Mouse (Mus musculus) gonadal fat pad, adult 2 months (tissue): ENCODE data around the gene Nfkbib. TPM values are rescaled to one million over a fixed set of nuclear protein-coding genes. Genes with fewer than 3 reads are reported as not detected.

ENCODE experiments used
- DNase-seq: peaks from one replicate; pipeline ENCODE4 v3.0.0-alpha.2; 2012; ENCODE audit warnings: low read depth
- polyA plus RNA-seq: library from polyadenylated mRNA; depleted of rRNA; stranded (reverse); fragments of >200 nt; gene quantifications from 2 replicates; pipeline ENCODE4 v1.2.3, GENCODE M21; 2012

Gene Nfkbib
- polyA plus RNA-seq, 1 experiment: 39.2 TPM

DNA sequence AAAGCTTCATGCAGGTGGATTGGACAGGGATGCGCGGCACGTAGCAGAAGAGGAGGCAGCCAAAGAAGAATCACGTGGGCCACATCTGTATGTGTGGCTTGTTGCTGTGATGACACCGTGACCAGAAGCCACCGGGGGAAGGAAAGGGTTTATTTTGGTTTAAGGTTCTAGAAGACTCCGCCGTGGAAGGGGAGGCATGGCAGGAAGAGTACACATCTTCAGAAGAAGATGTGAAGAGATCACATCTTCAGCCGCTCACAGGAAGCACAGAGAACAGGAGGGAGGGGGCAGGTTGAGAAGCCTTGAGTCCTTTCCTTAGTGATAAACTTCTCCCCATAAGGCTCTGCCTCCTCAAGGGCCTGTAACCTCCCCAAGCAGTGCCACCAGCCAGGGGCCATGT is 32.7 kb upstream of the Nfkbib start:
- no peak for DNase-seq

DNA sequence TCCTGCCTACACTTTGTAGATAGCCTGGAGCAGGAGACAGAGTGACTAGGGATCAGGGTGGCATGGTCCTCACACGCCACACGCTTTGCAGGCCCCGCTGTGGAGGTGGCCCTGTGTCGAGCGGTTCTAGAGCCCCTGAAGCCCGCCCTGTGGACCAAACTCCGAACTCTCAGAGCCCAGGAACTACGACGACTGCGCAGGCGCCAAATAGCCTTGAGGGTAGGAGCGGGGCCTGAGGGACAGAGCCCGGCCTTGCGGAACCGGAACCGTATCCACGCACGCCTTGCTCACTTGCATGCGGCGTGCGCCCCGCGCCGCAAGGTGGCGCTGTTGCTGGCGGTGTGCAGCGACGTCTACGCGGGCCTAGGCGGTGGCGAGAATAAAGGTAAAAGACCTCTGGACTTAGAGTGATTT is 29.3 kb upstream of the Nfkbib start:
- DNase-seq: no peak

DNA sequence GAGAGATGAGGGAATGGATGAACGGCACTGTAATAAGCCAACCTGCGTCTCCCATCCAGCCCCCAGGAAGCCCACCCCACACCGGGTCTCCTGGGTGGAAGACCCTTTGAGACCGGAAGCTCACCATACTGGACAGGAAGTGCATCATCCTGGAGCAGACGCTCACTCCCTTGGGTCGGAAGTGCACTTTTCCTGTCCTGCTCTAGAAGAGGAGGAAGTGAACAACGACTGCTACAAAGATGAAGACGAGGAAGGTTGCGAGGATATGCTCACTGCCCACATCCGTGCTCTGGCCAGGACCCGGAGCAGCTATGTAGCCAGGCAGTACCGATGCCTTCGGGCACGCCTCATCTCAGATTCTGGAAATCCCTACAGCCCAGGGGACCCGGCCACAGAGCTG is 28.5 kb upstream of the Nfkbib start:
- no peak for DNase-seq

DNA sequence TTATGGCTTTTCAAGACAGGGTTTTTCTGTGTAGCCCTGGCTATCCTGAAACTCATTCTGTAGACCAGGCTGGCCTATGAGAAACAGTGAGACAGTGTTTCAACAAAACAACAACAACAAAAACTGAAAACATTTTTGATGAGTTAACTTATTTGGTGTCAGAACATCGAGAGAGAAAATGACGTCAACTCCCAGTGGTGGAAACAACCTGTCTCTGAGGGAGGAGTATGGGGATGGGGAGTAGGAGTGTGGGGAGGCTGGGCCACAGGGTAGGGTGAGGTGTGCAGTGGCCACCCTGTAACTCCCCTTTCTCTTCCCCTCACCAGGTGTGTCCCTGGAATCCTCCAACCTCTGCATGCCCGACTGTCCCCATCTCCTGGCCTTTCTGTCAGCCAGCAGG is 27.2 kb upstream of the Nfkbib start:
- DNase-seq: no peak

DNA sequence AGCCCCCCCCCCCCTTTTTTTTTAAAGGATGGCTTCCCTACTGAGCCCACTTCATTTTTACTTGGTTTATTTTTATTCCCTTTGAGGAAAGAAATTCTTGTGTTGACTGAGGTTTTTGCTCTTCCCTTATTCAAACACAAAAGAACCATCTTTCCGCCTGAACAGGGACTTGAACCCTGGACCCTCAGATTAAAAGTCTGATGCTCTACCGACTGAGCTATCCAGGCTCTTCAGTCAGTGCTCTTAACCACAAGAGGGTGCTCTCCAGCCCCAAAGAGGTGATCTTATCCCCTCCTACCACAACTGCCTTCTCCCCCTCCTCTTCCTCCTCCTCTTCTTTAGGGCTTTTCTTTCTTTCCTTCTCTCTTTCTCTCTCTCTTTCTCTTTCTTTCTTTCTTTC is 26.5 kb upstream of the Nfkbib start:
- DNase-seq: no peak

DNA sequence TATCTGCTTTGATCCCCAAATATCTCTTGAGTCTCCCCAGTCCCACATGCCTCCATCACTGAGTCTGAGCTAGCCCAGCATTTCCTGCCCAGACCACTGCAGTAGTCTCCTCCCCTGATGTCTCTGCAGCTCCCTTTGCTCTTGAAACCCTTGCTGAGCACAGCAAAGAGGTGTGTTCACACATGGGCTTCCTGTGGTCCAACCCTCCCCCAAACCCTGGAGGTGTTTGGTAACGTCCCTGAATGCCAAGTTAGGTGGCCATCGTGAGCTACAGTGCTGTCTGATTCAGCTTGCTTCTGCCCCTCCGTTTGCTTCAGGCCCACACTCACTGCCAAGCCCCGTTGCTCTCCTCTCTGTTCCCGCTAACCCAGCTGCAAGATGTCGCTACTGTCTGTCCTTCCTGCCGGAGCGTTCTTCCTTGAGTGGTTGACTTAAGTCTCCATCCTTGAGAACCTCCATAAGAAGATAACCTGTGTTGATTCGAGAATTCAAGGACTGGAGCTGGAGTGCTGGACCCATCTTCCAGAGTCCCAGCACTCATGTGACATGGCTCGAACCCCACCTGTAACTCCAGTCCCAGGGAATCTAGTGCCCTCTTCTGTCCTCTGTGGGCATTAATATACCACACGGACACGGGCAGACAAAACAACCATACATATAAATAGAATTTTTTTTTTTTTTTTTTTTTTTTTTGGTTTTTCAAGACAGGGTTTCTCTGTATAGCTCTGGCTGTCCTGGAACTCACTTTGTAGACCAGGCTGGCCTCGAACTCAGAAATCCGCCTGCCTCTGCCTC is 25.3 kb upstream of the Nfkbib start:
- no peak for DNase-seq

DNA sequence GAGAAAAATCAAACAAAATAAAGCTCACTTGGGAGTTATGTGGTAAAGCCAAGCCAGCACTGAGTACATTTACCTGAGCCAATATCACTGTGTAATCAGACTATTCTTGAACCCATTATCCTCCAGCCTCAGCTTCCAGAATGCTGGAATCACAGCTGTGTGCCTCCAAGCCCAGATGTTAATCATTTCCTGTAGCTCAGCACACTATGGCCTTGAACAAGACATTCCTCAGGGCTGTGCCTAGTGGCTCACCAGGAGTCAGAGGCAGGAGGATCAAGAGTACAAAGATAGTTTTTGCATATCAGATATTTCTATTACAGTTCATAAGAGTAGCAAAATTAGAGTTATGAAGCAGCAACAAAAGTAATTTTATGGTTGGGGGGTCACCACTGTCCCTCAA is 24.4 kb upstream of the Nfkbib start:
- DNase-seq: no peak

DNA sequence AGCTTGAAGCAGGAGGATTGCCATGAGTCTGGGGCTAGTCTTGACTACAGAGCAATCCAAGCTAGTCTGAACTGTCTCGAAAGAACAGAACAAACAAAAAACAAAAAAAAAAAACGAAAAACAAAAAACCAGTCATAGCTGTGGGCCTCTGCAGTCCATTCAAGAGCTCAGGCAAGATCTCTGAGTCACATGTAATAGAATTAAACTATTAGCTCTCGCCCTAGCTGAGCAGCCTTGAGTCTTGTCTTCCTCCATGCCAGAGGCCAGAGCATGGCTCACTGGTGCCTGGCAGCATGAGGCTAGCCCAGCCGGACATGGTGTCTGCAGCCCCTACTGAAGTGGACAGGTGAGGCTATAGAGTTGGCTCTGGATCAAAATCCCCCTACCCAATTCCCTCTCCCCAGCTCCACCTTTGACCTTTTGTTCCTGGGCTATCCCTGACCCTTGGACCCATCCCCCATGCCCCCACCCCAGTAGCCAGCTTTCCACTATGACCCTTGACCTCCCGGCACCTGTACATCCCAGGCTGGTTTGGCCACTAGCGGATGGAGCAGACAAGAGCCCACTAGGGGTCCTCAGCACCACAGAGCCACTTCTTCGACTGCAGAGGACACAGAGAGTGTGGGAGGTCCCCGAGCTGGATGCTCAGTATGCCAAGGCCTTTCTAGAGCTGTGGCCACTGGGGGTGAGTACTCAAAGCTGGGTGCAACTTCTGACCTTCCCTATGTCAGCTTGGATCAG is 22.9 kb upstream of the Nfkbib start:
- DNase-seq: no peak

DNA sequence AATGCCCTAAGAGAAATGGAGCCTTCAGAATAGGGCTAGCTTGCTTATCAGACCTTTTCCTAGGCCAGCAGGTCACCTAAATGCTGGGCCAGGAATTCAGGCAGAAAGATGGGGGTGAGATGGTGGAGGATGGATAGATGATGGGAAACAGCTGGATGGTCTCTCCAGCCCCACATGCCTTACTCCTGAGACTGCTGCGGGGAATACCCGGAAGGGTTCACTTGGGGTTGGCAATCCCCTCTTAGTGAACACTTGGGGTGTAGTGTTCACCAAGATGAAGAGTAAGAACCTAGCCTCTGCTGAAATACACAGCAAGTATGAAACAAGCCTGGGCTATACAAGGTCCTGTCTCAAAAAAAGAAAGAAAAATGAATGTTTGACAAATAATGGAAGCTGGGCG is 21.9 kb upstream of the Nfkbib start:
- DNase-seq: no peak

DNA sequence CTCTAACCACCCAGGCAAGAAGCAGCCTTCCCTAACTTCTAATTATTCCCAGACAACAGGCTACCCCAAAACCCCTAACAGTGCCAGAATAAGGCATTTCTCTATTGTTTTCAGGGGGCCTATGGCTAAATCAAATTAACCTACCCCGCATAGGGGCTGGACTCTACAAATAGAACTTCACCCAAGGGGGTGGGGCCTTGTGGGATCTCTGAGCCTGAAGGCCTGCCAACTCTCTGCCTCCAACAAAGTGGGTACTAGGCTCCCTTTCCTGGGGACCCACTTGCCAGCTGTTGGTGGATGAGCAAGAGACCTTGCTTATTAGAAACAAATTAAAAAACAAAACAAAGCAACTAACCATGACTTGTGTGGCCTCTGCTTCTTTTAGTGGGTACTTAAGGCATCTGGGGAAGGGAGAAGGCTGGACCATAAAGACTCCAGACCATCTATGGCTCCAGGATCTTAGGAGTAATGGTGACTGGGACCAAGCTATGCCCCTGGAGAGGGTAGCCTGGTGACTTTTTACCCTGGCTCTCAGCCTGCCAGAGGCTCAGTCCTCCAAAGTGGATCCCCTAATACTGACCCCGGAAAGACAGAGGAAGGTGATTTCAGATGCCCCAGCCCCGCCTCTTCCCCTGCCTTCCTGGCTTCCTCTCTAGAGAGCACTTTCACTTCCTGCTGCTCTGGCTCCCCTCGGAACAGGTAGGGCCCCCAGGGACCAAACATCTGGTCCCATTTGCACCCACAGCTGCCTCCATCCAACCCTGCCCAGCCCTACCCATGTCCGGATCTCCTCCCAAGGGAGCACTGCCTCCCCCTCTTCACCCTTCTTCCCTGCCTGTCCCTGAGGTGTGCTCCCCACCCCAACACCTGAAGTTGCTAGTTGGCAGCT is 21.2 kb upstream of the Nfkbib start, which contains the start of gene Rinl:
Gene Rinl, plus strand, starts transcription at position 663 of the 889 bp plus-strand sequence.
- no peak for DNase-seq

DNA sequence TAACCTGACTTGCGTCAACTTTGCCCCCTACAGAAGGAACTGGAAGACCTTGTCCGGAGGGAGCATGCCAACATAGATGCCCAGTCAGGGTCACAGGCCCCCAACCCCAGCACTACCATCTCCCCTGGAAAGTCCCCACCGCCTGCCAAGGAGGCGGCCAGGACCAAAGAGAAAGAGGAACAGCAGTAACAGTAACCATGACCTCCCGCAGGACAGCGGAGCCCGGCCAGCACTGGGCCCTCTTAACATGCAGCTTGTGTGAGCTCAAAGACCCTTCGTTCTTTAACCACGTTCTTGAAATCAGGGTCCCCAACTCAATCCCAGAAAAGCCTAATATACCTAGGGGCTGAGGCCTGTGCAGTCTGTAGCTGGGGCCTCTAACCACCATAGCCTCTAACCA is 20.6 kb upstream of the Nfkbib start:
- DNase-seq: no peak

DNA sequence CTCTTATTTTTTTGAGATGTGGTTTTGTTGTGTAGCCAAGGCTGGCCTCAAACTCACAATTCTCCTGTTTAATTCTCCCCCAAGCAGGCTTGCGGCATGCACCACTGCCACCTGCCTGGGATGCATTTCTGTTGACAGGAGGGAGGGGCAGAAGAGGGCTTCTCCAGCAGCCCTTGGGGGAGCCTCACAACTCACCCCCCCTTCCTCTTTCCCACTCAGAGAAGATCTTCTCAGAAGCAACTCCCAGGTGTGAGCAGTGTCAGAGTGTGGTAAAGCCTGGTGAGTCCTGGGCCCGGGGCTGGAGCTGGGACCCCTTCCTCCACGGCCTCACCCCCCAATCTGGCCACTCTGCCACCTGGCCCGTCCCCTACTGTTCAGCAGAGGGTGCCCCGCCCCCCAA is 17.8 kb upstream of the Nfkbib start:
- no peak for DNase-seq

DNA sequence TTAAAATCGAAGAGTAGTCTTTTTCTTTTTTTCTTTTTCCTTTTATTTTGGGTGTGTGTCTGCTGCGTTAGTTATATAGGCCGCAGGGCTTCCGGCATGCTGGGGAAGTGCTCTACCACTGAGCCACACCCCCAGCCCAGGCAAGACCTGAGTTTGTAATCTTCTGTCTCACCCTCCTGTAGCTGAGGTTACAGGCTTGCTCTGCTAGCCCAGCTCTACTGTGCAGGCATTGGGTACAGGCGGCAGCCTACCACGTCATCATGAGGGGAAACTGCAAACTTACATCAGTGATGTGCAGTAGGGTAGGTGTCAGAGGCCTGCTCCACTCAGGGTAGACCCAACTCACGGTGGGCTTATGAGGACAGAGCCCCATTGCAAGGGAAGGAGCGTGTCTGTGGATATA is 13.9 kb upstream of the Nfkbib start:
- DNase-seq: no peak

DNA sequence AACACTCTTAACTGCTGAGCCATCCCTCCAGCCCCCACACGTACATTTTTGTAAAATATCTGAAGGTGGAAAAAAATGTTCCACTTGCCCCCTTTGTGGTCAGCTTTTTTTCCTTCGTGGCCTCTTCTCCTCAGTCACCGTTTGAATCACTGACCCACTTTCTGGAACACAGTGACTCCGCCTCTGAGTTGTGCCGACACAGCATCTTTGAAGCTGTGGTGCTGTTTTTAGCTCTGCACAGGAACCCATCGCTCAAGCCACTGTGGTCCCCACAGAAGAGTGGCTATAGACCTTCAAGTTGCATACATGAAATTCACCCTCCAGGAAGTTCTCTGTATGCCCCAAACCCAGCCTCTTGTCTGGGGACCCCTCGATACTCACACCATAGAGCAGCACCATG is 13.5 kb upstream of the Nfkbib start:
- no peak for DNase-seq

DNA sequence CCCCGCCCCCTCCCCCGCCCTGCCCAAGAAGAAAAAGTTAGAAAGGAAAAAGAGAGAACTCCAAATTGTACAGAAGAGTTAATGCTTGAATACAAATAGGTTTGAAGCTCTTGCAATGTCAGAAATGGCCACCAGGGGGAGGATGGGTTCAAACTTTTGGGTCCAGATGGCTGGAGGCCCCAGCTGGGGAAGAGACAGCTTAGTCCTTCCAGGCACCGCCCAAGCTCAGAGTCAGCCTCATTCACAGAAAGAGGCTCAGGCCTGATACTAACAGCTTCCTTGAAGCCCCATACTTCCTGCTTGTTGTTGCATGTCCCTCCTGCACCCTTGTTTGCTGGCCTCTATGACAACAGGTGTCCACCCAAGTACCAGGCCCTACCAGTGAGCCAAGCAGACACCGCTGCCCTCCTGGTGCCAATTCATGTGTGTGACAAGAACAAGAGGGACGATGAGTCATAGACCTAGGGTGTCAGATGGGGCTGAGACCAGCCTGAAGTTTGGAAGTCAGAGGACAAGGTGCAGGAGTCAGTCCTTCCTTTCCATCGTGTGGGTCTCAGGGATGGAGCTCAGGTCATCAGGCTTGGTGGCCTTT is 12.9 kb upstream of the Nfkbib start:
- DNase-seq: no peak

DNA sequence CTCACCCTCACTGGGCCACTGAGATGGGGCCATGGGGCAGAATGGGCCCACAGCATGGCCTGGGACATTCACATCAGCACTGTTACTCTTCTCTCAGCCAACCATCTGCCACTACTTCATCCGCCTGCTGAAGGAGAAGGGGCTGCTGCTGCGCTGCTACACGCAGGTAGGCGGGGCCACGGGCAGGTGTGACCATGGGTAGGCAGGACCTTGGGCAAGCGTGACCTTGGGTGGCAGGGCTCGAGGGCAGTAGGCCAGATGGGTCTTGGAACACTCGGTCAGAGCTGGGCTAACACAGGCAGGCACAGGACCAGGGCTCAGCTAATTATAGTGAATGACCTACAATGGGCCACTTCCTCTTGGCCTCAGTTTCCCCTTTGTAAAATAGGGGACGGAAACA is 11.5 kb upstream of the Nfkbib start:
- no peak for DNase-seq

DNA sequence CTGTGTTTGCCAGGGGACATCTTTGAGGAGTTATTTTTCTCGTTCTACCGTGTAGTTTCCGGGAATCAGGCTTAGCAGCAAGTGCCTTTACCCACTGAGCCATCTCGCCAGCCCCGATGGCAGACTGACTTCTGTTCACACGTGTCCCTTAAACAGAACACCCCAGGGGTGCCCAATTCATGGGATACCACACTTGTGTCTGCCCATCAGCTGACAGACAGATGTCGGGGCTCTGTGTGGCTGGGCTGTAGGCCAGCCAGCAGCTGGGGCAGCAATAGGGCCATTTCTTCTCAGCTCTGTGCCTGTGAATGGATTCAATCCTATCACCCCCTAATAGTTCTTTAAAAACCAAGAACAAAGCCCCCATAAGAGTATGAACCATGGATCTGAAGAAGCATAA is 7.8 kb upstream of the Nfkbib start:
- no peak for DNase-seq

DNA sequence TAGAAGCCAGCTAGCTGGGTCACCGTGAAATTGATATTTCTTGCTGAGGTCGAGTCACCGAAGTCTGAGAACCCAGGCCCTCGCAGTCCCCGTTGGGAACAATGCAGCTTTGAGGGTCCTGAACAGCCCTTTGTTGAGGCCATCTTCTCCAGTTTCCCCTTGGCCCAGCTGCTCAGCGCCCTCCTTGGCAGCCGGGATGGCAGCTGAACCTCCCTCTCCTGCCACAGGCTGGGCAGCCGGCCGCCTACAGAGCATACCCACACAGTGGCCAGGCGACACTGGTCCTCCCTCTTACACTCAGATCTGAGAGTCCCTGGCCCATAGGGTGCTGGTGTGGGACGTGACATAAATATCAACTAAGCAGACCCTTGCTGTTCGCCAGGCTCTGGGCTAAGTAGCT is 6.9 kb upstream of the Nfkbib start:
- no peak for DNase-seq

DNA sequence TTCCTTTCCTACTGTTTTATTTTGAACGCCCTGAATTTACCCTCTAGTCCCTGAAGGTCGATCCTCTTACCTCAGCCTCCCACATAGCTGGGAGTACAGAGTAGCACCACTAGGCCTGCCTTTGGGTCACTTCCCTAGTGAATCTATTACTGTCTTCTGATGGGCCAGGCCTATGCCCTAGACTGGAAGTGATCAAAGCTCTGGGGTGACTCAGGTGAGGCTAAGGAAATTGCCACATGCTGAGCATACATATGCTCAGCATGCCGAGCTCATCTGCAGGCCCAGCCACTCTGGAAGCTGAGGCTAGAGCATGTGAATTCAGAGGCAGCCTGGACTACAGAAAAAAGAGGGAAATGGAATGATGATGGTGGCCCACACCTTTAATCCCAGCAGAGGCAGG is 5.9 kb upstream of the Nfkbib start:
- no peak for DNase-seq

DNA sequence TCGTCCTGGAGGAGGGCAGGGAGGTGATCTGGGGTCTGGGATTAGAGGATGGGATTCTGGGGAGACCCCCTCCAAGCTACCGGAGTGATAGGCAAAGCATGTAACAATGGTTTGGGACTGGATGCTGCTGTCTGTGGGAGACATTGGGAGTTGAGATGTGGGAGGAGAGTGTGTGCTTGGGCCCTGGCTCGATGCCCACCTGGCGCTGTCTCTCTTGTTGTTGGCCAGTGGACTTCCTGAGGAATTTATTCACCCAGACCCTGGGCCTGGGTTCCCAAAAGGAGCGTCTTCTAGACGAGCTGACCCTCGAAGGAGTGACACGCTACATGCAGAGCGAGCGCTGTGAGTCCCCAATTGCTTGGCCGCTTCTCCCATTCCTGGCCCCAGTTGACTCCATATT is 4.6 kb upstream of the Nfkbib start:
- DNase-seq: no peak

DNA sequence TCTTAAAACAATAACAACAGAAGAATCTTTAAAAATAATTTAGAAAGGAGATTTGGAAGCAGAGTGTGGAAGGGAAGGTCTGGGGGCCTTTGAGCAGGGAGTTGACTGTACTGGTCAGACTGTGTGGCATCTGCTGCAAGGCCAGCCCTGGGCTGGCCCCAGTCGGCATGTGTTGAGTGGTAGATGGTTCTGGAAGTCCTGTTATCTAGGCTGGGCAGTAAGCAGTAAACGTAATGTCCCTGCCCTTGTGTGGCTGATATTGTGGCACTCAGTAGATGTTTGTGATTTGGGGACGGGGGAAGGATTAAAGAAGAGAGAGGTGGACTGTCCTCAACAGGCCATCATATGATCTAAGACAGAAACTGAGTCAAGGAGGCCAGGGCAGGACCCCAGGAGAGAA is 3.0 kb upstream of the Nfkbib start:
- no peak for DNase-seq

DNA sequence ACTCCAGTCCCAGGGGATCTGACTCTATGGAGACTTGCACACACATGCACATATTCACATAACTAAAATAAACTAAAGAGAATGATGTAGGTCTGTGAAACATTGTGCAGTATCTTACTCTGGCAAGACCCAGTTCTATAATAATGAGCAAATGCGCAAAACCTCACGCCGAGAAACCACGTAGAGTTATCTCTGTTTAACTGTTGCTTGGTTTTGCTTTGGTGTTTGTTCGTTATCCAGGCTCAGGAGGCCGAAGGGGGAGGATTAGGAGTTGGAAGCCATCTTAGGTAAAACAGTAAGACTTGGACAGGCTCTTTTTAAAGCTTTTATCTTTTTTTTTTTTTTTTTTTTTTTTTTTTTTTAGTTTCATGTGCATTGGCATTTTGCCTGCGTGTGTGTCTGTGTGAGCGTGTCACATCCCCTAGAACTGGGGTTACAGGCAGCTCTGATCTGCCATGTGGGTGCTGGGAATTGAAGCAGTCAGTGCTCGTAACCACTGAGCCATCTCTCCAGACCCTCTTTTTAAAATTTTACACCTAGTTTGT is 2.2 kb upstream of the Nfkbib start:
- no peak for DNase-seq
